Mouse (Mus musculus) G1E (cell line): ENCODE measurements around the gene Plekhg1.

Source experiments
- CTCF ChIP-seq: IDR thresholded peaks from 2 replicates; pipeline ENCODE4 v1.5.1; 2012; ENCODE audit warnings: low read depth, low read length, inconsistent platforms, mixed read lengths
- GATA2 ChIP-seq: IDR thresholded peaks from 2 replicates; pipeline ENCODE4 v1.6.1; 2012; ENCODE audit warnings: low read depth, low read length, inconsistent platforms, borderline replicate concordance
- TAL1 ChIP-seq: conservative IDR thresholded peaks from 2 replicates; pipeline ENCODE4 v1.6.1; 2012; ENCODE audit warnings: low read depth, low read length, inconsistent platforms, mixed read lengths

GRCm38 (mm10) chr10:3888510-3888909 lies 148.3 kb downstream of the Plekhg1 start:
- no peak for TF ChIP-seq GATA2
- TF ChIP-seq CTCF: no peak
- TF ChIP-seq TAL1: no peak
